Mouse (Mus musculus) left cerebral cortex, adult 2 months (tissue): Measurements from ENCODE around the gene Morn4. TPM values are rescaled to one million over a fixed set of nuclear protein-coding genes. Genes with fewer than 3 reads are reported as not detected.

Experiments used
- DNase-seq, 2 experiments: peaks; one replicate each; pipeline ENCODE4 v3.0.0; 2021 to 2022; ENCODE audit warnings: low spot score in 2 of 2, mixed read lengths in 1 of 2; ENCODE audit errors: extremely low spot score in 1 of 2
- H3K27ac ChIP-seq: fragments of 200-600 bp; 2 replicates; pipeline ENCODE4 v1.8.1; 2022
- H3K4me3 ChIP-seq: fragments of 200-600 bp; 2 replicates; pipeline ENCODE4 v1.8.1; 2022
- CTCF ChIP-seq: fragments of 200-600 bp; IDR thresholded peaks from 2 replicates; pipeline ENCODE4 v1.8.1; 2022; ENCODE audit warnings: antibody characterized with exemption, mild to moderate bottlenecking, moderate library complexity
- intact Hi-C: fragments of 180-260 bp; cut with DNase I; formaldehyde crosslinking; loops from one replicate; pipeline ENCODE4 v1.15.1; 2025
- total RNA-seq, 2 experiments: library from RNA; stranded (reverse); gene quantifications; 2 replicates each; pipeline ENCODE4 v1.2.3; 2021

Gene Morn4
- total RNA-seq, 2 experiments from 2014 or later, result 64.0 to 66.2 TPM

- Histone ChIP-seq H3K4me3 (no peak within 1 kb of the TSS), H3K27ac (peak within 1 kb of the TSS; percentile 13; the same call in 1 of the 2 replicates)
- intact Hi-C loops, result loop anchor here (1.0 to 5.0 kb wide), 3 partner anchors 34 to 131 kb away; no protein-coding TSS in a partner anchor
- peak; percentile 91 for TF ChIP-seq CTCF
- DNase-seq, result peak; percentile 77 to 78
Observed at GRCm38 (mm10) chr19:42035456-42036248, 50.5 kb downstream of the Morn4 start, which contains the start of gene Ankrd2. Gene Ankrd2 (plus strand): TSS chr19:42036000.

DNA sequence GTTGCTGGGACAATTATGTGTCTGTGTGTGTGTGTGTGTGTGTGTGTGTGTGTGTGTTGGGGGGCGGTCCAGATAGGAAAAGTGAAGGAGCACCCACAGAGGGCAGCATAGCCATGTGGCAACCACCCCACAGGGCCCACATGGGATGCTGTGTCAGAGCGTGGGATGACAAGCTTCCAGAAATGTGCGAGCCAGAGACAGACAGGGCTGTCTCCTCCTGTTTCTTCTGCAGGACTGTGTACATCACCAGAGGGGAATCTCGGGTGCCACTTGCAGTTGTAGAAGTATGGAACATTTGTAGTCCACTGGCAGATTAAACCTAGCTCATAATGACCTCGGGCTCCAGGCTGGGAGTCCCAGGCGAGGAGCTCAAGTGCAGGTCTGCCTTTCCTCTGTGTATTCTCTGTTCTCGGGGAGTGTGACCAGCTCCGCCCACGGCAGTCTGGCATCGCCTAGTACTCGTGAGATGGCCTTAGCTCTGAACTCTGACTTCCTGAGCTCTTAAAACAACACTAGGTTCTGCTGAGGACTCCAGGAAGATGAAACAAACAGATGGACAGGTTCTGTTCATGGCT lies 51.2 kb downstream of the Morn4 start:
- no peak for TF ChIP-seq CTCF
- H3K4me3 ChIP-seq, result no peak overlapping the region
- H3K27ac ChIP-seq, result peak overlapping the region; percentile 13; the same call in 1 of the 2 replicates
- DNase-seq, result no peak
- intact Hi-C loops, result loop anchor here (1.0 to 5.0 kb wide), 3 partner anchors 34 to 131 kb away; no protein-coding TSS in a partner anchor

GRCm38 (mm10) chr19:42034146-42034775 lies 51.9 kb downstream of the Morn4 start:
- TF ChIP-seq CTCF, result no peak
- Histone ChIP-seq H3K27ac (no peak overlapping the region), H3K4me3 (no peak overlapping the region)
- DNase-seq, result no peak
- intact Hi-C loops, result no loop called here

DNA sequence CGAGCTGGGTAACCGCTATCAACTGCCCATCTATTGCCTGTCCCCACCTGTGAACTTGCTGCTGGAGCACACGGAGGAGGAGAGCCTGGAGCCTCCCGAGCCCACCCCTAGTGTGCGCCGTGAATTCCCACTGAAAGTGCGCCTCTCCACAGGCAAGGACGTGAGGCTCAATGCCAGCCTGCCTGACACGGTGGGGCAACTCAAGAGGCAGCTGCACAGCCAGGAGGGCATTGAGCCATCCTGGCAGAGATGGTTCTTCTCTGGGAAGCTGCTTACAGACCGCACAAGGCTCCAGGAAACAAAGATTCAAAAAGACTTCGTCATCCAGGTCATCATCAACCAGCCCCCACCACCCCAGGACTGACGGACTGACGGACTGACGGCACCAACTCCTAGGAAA lies 52.5 kb downstream of the Morn4 start:
- TF ChIP-seq CTCF, result no peak
- DNase-seq, result no peak
- intact Hi-C loops, result no loop called here
- Histone ChIP-seq H3K27ac (no peak overlapping the region), H3K4me3 (no peak overlapping the region)

GRCm38 (mm10) chr19:42031112-42031511 lies 55.0 kb downstream of the Morn4 start:
- intact Hi-C loops, result no loop called here
- H3K27ac ChIP-seq, result no peak overlapping the region
- no peak for TF ChIP-seq CTCF
- no peak overlapping the region for H3K4me3 ChIP-seq
- no peak for DNase-seq

DNA sequence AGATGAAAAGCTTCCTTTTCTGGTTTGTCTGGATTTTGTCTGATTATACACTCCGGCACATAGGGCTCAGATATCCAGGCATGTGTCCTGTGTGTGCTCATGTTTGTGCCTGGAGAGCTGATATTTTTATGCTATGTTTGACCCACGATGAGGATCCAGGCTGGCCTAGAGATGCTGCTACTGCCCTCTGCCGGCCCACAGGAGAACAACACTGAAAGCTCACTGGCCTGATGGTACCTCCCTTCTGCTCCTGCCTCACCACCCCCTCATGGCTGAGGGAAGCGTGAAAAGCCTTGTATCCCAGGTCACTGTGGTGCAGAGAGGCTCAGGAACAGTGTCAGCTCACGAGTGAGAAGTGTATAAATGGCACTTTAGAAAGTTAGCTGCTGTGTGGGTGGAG lies 60.0 kb downstream of the Morn4 start:
- H3K4me3 ChIP-seq, result no peak overlapping the region
- DNase-seq, result peak; percentile 76 to 83
- intact Hi-C loops, result loop anchor here (2.0 to 5.0 kb wide), 2 partner anchors 45 to 129 kb away; partner anchors contain the start of genes Mms19, Rrp12 and Ubtd1
- no peak overlapping the region for H3K27ac ChIP-seq
- peak; percentile 98 for TF ChIP-seq CTCF

Other genes starting within 250 kb of the Morn4 start
- 1 to 10 TPM; 7.7 to 8.4 TPM for gene Frat2, start 238.2 kb downstream of the Morn4 start, total RNA-seq
- 10 to 100 TPM; 33.0 to 34.1 TPM for gene Rrp12, start 190.2 kb downstream of the Morn4 start, total RNA-seq
- gene Pgam1, start 174.4 kb downstream of the Morn4 start, total RNA-seq, result 100 to 1,000 TPM; 539 to 569 TPM
- 10 to 100 TPM; 22.7 to 27.9 TPM for gene Exosc1, start 152.9 kb downstream of the Morn4 start, total RNA-seq
- gene Zdhhc16, start 152.9 kb downstream of the Morn4 start, total RNA-seq, result 10 to 100 TPM; 39.3 to 48.9 TPM
- gene Mms19, start 105.2 kb downstream of the Morn4 start, total RNA-seq, result 10 to 100 TPM; 34.7 to 38.2 TPM
- 10 to 100 TPM; 10.9 to 12.1 TPM for gene Ubtd1, start 104.6 kb downstream of the Morn4 start, total RNA-seq
- gene Ankrd2, start 50.4 kb downstream of the Morn4 start, total RNA-seq, result under 1 TPM in 1 of 2 experiments, not detected in 1; 0.42 TPM
- gene Hoga1, start 40.7 kb downstream of the Morn4 start, total RNA-seq, result 1 to 10 TPM; 4.1 to 4.2 TPM
- gene 4933411K16Rik, start 34.1 kb downstream of the Morn4 start, total RNA-seq, result 1 to 10 TPM in 1 of 2 experiments, under 1 TPM in 1; 0.75 to 1.2 TPM
- gene Pi4k2a, start 4.1 kb upstream of the Morn4 start, total RNA-seq, result 10 to 100 TPM; 65.6 to 67.3 TPM
- gene Avpi1, start 42.7 kb upstream of the Morn4 start, total RNA-seq, result 10 to 100 TPM; 27.6 to 30.9 TPM
- 10 to 100 TPM in 1 of 2 experiments, 1 to 10 TPM in 1; 8.0 to 10.6 TPM for gene Marveld1, start 61.0 kb upstream of the Morn4 start, total RNA-seq
- 100 to 1,000 TPM in 1 of 2 experiments, 10 to 100 TPM in 1; 87.7 to 107 TPM for gene Zfyve27, start 77.6 kb upstream of the Morn4 start, total RNA-seq
- under 1 TPM; 0.48 to 0.65 TPM for gene Sfrp5, start 115.9 kb upstream of the Morn4 start, total RNA-seq
- gene Golga7b, start 161.2 kb upstream of the Morn4 start, total RNA-seq, result 100 to 1,000 TPM; 124 TPM